Mouse (Mus musculus) CD8-positive naive resting alpha-beta T cell, adult 2 months (primary cell): ENCODE measurements at regions not wholly inside any gene's neighbourhood (a gene's known extent, or its start where the extent isn't known, plus 50 kb on each side); places are given as distances from the start of the nearest gene placed in this dataset.

Source experiments
- DNase-seq, 2 experiments: peaks; one replicate each; pipeline ENCODE4 v3.0.0; 2022; ENCODE audit warnings: low read depth in 2 of 2, low spot score in 2 of 2

DNA sequence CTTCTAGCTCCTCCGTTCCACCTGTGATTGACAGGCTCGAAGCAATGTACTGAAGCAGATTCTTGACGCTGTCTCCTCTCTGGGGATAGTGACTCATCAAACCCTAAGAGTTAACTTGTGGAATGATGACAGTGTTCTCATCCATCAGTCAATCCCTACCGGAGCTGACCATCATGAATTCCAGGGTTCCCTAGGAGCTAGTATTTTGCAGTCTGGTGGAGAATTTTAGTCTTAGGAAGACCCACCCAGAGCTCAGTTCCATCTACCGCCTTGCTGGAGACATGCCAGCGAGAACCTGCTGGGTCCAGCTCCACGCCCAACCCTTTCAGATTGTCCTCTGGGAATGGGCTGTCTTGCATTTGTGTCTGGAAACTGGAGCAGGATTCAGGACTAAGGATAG, 85.4 kb upstream of the Zfp366 start:
- no peak for DNase-seq

DNA sequence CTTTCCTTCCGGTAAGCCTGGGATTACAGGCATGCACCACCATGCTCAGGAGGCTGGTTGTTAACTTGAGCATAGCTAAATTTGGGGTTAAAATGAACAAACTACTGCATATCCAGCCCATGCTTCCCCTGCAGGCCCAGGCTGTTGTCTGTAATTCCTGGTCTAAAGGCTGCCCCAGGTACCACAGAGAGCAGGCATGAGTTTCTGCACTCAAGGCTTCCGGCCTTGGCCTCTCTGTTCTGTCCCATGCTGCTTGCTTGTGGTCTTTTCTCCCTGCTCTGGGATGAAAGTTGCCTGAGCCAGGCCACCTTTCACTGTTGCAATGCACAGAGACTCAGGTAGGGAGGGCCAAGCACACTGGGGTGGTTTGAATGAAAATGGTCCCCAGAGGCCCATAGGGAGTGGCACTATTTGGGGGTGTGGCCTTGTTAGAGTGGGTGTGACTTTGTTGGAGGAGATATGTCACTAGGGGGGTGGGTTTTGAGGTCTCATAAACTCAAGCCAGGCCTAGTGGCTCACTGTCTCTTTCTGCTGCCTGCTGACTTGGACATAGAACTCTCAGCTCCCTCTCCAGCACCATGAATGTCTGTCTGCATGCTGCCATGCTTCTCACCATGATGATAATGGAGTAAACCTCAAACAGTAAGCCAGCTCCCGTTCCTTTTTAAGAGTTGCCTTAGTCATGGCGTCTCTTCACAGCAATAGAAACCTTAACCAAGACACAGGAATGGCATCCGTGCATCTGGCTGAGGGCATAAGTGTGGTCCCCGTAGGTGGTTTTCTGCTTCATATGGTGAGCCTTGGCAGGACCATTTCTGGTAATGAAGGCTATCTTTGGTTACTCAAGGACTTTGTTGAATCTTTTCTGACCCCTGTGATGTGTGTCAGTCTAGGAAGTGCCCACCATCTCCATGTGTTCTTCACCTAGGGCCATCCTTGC, 86.7 kb upstream of the Zfp366 start:
- no peak for DNase-seq

DNA sequence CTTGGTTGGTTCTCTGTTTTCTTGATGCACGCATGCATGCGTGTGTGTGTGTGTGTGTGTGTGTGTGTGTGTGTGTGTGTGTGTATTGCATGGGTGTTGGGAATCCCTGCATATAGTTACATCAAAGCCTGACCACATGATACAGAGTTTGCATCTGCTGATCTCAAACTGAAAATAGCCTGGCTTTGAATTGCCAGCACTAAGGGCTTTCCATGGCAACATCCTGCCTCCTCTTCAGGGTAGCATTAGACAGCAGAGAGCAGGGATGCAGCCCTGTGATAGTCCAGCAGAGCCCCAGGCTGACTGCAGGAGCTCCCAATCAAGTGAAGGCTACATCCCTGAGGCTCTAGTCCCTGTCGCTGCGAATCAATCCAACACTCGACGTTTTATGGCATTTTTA, 87.8 kb upstream of the Zfp366 start:
- DNase-seq = no peak

GRCm38 (mm10) chr13:99095006-99095405, 89.6 kb upstream of the Zfp366 start:
- DNase-seq = no peak

GRCm38 (mm10) chr13:99094221-99094620, 90.4 kb upstream of the Zfp366 start:
- DNase-seq = no peak

GRCm38 (mm10) chr13:99093269-99093668, 91.4 kb upstream of the Zfp366 start:
- peak; percentile 25 to 54 for DNase-seq

- DNase-seq = no peak
Observed at GRCm38 (mm10) chr13:99092279-99092930, 92.2 kb upstream of the Zfp366 start.

- DNase-seq = no peak
Observed at GRCm38 (mm10) chr13:99091562-99092278, 92.9 kb upstream of the Zfp366 start.

DNA sequence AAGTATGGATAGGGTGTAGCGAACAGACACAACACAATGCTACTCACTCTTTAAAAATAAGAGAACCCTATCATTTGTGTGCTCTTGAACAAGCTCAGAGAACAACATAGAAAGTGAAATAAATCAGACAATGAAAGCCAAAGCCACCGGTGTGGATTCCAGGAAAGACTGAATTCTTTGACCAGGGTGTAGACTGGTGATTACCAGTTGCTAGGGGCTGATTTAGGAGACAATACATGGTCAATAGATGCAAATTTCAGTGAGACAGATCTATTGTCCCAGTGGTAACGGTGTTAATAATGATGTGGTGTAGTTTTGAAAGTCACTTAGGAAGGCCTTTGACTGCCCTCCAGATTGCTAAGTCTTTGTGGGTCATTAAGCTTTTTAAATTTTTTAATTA, 94.3 kb upstream of the Zfp366 start:
- no peak for DNase-seq

GRCm38 (mm10) chr13:99088285-99088684, 96.3 kb upstream of the Zfp366 start:
- DNase-seq = no peak

DNA sequence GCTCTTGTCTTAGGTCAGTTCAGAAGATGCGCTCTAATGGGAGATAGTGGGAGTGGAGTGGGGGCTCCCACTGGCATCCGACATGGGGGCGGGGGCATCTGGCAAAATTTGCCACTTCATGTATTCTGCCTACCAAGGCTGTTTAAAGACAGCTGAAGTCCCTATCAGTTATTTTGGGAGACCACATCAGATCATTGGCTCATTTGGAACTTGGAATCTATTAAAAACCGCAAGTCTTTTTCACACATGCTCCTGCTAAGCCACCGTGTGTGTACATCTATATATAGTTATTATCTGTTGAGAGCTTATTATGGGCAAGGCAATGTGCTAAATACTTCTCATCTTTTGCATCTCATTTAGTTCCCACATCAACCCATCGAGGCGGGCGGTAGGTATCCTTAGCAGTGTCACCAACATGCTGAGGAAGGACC, 95.0 kb upstream of the 1700024P04Rik start:
- DNase-seq = no peak

GRCm38 (mm10) chr13:99078643-99079042, 94.3 kb upstream of the 1700024P04Rik start:
- no peak for DNase-seq

GRCm38 (mm10) chr13:99077039-99077749, 92.8 kb upstream of the 1700024P04Rik start:
- no peak for DNase-seq

DNA sequence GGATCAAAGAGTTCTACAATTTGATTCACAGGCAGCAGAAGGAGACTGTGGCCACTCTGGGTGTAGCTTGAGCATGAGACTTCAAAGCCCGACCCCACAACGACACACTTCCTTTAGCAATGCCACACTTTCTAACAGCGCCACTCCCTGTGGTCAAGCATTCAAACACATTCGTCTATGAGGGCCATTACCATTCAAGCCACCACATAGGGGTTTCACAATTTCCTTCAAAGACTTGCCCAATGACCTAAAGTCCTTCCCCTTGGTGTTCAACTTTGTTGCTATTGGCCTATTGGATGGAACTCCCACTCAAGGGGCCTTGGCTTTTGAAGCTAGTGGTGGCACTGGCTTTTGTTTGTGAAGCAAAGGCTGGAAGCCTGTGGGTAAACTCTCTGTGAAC, 91.1 kb upstream of the 1700024P04Rik start:
- DNase-seq = no peak

DNA sequence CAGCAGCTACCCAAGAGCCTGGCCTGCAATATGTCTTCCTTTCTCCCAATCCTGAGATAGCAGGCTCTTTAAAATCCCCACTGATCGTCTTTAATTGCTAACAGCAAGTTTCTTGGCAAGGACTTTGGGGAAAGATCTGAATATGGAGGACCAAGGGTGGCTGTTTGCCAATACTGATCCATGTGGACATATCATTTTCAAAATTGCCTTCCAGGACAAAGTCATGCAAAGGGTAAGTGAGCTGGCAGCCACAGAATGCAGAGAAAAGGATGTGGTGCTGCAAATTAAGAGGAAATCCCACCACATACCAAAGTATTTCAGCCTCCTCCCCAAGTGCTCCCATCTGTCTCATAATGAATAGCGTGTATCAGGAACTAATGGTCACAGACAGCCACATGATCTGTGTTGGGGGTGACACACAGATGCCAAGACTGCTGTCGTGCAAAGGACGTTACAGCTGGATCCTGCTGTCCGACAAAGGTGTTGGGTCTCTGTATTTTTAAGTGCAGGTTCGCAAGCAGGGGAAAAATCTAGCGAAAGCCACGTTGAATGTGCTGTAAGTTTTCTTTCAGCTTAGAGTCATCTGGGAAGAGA, 87.6 kb upstream of the 1700024P04Rik start:
- DNase-seq = no peak

DNA sequence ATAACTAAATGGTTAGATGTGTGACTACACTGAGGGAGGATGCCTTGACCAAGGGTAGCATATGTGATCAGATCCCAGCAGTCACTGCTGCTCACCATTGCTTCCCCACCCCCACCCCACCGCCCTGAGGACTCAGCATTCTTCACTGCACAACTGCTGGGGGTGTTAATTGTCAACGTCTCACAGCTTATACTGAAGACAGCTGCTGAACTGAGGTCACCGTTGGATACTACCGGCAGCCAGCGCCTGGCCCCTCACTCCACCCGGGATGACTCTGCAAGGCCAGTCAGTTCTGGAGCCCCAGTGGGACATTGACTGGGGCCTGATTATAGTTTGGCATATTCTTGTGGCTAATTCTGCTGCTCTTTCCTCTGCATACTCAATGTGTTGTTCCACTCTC, 87.0 kb upstream of the 1700024P04Rik start:
- no peak for DNase-seq

GRCm38 (mm10) chr13:99069767-99070166, 85.4 kb upstream of the 1700024P04Rik start:
- DNase-seq = no peak

GRCm38 (mm10) chr13:99067504-99067903, 83.1 kb upstream of the 1700024P04Rik start:
- DNase-seq = no peak

GRCm38 (mm10) chr13:99063431-99063830, 79.1 kb upstream of the 1700024P04Rik start:
- no peak for DNase-seq

DNA sequence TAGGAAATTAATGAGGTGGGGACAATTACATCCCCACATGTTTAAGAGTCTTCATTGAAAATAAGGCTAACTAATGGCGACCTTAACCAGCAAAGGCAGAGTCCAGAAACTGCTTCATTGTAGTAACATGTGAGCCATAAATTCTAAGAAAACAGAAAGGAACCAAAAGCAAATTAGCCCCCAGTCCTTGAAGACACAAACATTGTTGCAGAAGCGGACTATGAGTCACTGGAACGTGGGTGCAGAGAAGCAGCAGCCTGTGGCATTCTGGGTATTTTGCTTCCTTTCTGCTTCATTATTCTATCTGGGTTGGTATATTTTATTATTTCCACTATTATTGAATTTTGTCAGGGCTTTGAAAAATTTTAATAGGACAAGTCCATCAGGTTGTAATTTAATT, 78.6 kb upstream of the 1700024P04Rik start:
- DNase-seq = no peak
